Mouse (Mus musculus) midbrain, embryonic 15.5 days (tissue): ENCODE data around the gene Samhd1. TPM values are rescaled to one million over a fixed set of nuclear protein-coding genes. Genes with fewer than 3 reads are reported as not detected.
A peak's percentile ranks its signal among the peaks of the same experiment; 100 is the strongest.

ENCODE experiments used
- ATAC-seq: fragments of 200-750 bp; cut with Nextera tagmentation; replicated peaks from 2 replicates; pipeline ENCODE4 v1.8.0; 2017; ENCODE audit warnings: moderate TSS enrichment
- H3K27ac ChIP-seq: fragments of 300-500 bp; sonication (generic); 2 replicates; pipeline ENCODE4 v1.5.1; 2015; ENCODE audit warnings: mild to moderate bottlenecking, inconsistent platforms
- H3K27me3 ChIP-seq: fragments of 300-500 bp; sonication (generic); replicated peaks from 2 replicates; pipeline ENCODE4 v1.6.1; 2015; ENCODE audit warnings: inconsistent platforms
- H3K36me3 ChIP-seq: fragments of 300-500 bp; sonication (generic); replicated peaks from 2 replicates; pipeline ENCODE4 v1.6.1; 2015; ENCODE audit warnings: inconsistent platforms
- H3K4me1 ChIP-seq: fragments of 300-500 bp; sonication (generic); 2 replicates; pipeline ENCODE4 v1.6.1; 2015; ENCODE audit warnings: inconsistent platforms
- H3K4me2 ChIP-seq: fragments of 300-500 bp; sonication (generic); 2 replicates; pipeline ENCODE4 v1.6.1; 2015; ENCODE audit warnings: inconsistent platforms, mild to moderate bottlenecking, moderate library complexity
- H3K4me3 ChIP-seq: fragments of 300-500 bp; sonication (generic); 2 replicates; pipeline ENCODE4 v1.5.1; 2015; ENCODE audit warnings: mild to moderate bottlenecking, inconsistent platforms
- H3K9ac ChIP-seq: fragments of 300-500 bp; sonication (generic); 2 replicates; pipeline ENCODE4 v1.6.1; 2015; ENCODE audit warnings: mild to moderate bottlenecking, inconsistent platforms
- H3K9me3 ChIP-seq: fragments of 300-500 bp; sonication (generic); 2 replicates; pipeline ENCODE4 v1.6.1; 2016; ENCODE audit warnings: inconsistent platforms
- WGBS: fragments of 180-500 bp; shearing (Covaris S2); methylation state at CpG from one replicate; pipeline ENCODE4 v1.1.7; 2015; ENCODE audit warnings: mixed read lengths; 5-methylcytosine and 5-hydroxymethylcytosine counted together
- polyA plus RNA-seq: library from polyadenylated mRNA; unstranded; fragments of >200 nt; fragmentation: Nextera tagmentation; extraction: Ambion mirVana; gene quantifications from 2 replicates; pipeline ENCODE4 v1.2.1, GENCODE M21; 2015

The Samhd1 gene
- polyA plus RNA-seq, 1 experiment from 2014 or later, result 9.4 TPM

DNA sequence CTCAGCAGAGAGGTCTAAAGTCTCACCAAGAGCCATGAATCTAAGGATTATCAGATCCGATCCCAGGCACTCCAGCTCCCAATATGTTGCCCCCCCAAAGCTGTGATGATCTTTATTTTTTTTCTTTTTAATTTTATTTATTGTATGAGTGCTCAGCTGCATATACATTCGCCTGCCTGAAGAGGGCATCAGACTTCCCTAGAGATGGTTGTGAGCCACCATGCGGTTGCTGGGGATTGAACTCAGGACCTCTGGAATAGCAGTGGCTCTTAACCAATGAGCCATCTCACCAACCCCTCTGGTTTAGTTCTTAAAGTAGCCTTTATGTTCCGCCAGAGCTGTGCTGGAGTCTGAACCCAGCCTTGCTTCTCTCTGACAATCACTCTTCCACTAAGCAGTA is 81.3 kb downstream of the Samhd1 start:
- WGBS, result 78% methylated on average over 4 of the region's 4 CpGs
- H3K27ac ChIP-seq, result no peak overlapping the region
- H3K9me3 ChIP-seq, result no peaks in the 10 kb centered on the region
- no peak overlapping the region for H3K4me2 ChIP-seq
- H3K9ac ChIP-seq, result no peak overlapping the region
- H3K36me3 ChIP-seq, result peaks cover 26% of the 10 kb centered on the region
- H3K4me1 ChIP-seq, result peaks cover 60% of the 10 kb centered on the region
- no peaks in the 10 kb centered on the region for H3K27me3 ChIP-seq
- no peak overlapping the region for H3K4me3 ChIP-seq
- no peak for ATAC-seq

DNA sequence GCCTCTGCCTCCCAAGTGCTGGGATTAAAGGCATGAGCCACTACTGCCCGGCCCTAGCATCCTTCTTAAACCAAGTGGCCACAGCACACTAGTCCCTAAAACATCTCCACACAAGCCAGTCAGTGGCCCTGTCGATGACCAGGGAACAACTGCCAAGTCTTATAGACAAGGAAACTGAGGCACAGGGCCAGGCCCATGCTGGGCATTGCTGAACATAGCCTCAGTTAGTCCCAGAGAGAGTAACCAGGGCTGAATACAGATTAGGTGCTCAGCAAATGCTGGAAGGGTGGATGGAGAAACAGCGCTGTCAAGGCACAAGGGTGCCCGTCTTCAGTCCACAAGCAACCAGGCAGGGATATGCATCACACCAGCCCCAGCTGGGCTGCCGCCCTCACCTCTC is 81.9 kb downstream of the Samhd1 start:
- ATAC-seq, result no peak
- peaks cover 26% of the 10 kb centered on the region for H3K36me3 ChIP-seq
- H3K9me3 ChIP-seq, result no peaks in the 10 kb centered on the region
- H3K4me3 ChIP-seq, result no peak overlapping the region
- no peak overlapping the region for H3K27ac ChIP-seq
- no peak overlapping the region for H3K4me2 ChIP-seq
- peaks cover 60% of the 10 kb centered on the region for H3K4me1 ChIP-seq
- WGBS, result 98% methylated on average over 5 of the region's 5 CpGs
- no peak overlapping the region for H3K9ac ChIP-seq
- no peaks in the 10 kb centered on the region for H3K27me3 ChIP-seq

- 83% methylated on average over 8 of the region's 8 CpGs for WGBS
- no peak overlapping the region for H3K4me2 ChIP-seq
- H3K4me3 ChIP-seq, result no peak overlapping the region
- H3K9me3 ChIP-seq, result no peaks in the 10 kb centered on the region
- no peak for ATAC-seq
- peaks cover 62% of the 10 kb centered on the region for H3K4me1 ChIP-seq
- no peak overlapping the region for H3K9ac ChIP-seq
- H3K27me3 ChIP-seq, result no peaks in the 10 kb centered on the region
- peaks cover 23% of the 10 kb centered on the region for H3K36me3 ChIP-seq
- H3K27ac ChIP-seq, result peak overlapping the region; percentile 43; the same call in 1 of the 2 replicates
These were observed 82.6 kb downstream of the Samhd1 start for GRCm38 (mm10) chr2:157052448-157052847.

DNA sequence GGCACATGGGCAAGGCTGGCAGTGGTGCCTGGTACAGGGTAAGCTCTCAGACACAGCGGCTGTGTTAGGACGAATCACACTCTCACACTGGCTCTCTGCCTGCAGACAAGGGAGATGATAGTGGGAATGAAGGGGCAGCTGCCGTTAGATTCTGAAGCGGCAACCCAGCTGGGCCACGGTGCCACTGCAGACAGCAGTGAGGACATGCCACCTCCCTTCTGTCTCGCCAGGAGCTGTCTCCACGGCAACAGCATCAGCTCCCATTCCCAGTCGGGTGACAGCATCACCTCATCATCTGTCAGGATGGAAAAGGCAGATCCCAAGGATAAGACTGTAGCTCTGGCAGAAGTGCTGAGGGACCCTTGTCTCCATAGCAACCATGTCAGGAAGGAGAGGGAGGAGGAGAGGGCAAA is 85.2 kb downstream of the Samhd1 start:
- Histone ChIP-seq H3K27me3 (no peaks in the 10 kb centered on the region), H3K4me1 (peaks cover 60% of the 10 kb centered on the region), H3K9me3 (no peaks in the 10 kb centered on the region), H3K4me3 (no peak overlapping the region; the same call in 1 of the 2 replicates), H3K4me2 (peak overlapping the region; percentile 31), H3K9ac (peak overlapping the region; percentile 20; the same call in 1 of the 2 replicates), H3K27ac (peak overlapping the region; percentile 87), H3K36me3 (peaks cover 27% of the 10 kb centered on the region)
- WGBS, result 8% methylated on average over 8 of the region's 8 CpGs
- peak; percentile 90 for ATAC-seq

GRCm38 (mm10) chr2:157048395-157049181 is 86.5 kb downstream of the Samhd1 start:
- Histone ChIP-seq H3K27me3 (no peaks in the 10 kb centered on the region), H3K4me3 (no peak overlapping the region), H3K4me1 (peaks cover 53% of the 10 kb centered on the region), H3K27ac (peak overlapping the region; percentile 87), H3K9me3 (no peaks in the 10 kb centered on the region), H3K9ac (no peak overlapping the region), H3K4me2 (no peak overlapping the region), H3K36me3 (peaks cover 26% of the 10 kb centered on the region)
- 77% methylated on average over 13 of the region's 13 CpGs for WGBS
- no peak for ATAC-seq

Other genes starting within 250 kb of the Samhd1 start
- 0.18 and 0.19 TPM in 2 replicates for gene Sla2, start 248.1 kb downstream of the Samhd1 start, polyA plus RNA-seq
- 132 and 136 TPM in 2 replicates for gene Ndrg3, start 143.2 kb downstream of the Samhd1 start, polyA plus RNA-seq
- gene Dsn1, start 128.1 kb downstream of the Samhd1 start, polyA plus RNA-seq, result 8.9 and 9.6 TPM in 2 replicates
- gene Soga1, start 56.0 kb downstream of the Samhd1 start, polyA plus RNA-seq, result 6.8 and 7.1 TPM in 2 replicates
- not detected in 2 replicates for gene Tldc2, start 48.2 kb downstream of the Samhd1 start, polyA plus RNA-seq
- 6.2 and 6.3 TPM in 2 replicates for gene Rbl1, start 69.3 kb upstream of the Samhd1 start, polyA plus RNA-seq
- 215 and 218 TPM in 2 replicates for gene Rpn2, start 143.8 kb upstream of the Samhd1 start, polyA plus RNA-seq
- 0.50 and 0.74 TPM in 2 replicates for gene Mroh8, start 144.3 kb upstream of the Samhd1 start, polyA plus RNA-seq
- gene Ghrh, start 212.2 kb upstream of the Samhd1 start, polyA plus RNA-seq, result 1.3 and 4.1 TPM in 2 replicates
- 104 and 107 TPM in 2 replicates for gene Manbal, start 232.3 kb upstream of the Samhd1 start, polyA plus RNA-seq